ENCODE assay signal across 8 mouse cellular contexts in genomic region chr5:139378986-139379629, GRCm38 (mm10). TPM values are rescaled to one million over a fixed set of nuclear protein-coding genes. Genes with fewer than 3 reads are reported as not detected.
DNase-seq lines count a peak whose midpoint lies in the region; ATAC-seq and TF ChIP-seq lines count a peak whose summit lies in the region.

No protein-coding gene starts in this region.

- H3K27ac ChIP-seq in forebrain, postnatal 0 days (ENCODE audit: low read depth, low read length), result peak overlapping the region; percentile 35; the same call in 1 of the 2 replicates
- peak overlapping the region; percentile 14; the same call in 1 of the 2 replicates for H3K27ac ChIP-seq in hindbrain, embryonic 13.5 days
- H3K27ac ChIP-seq in neural tube, embryonic 12.5 days, result no peak overlapping the region

- H3K9me3 ChIP-seq in forebrain, postnatal 0 days (ENCODE audit: low read length), result no peaks in the 10 kb centered on the region
- H3K9me3 ChIP-seq in hindbrain, embryonic 13.5 days, result no peaks in the 10 kb centered on the region
- no peaks in the 10 kb centered on the region for H3K9me3 ChIP-seq in neural tube, embryonic 12.5 days

- no peak overlapping the region for H3K9ac ChIP-seq in forebrain, postnatal 0 days
- no peak overlapping the region for H3K9ac ChIP-seq in hindbrain, embryonic 13.5 days
- H3K9ac ChIP-seq in neural tube, embryonic 12.5 days, result 0 out of 2 replicates have a peak overlapping the region, but pooled peaks have one; percentile 13

- no peak for TF ChIP-seq CTCF in forebrain, postnatal 0 days (IDR thresholded peaks at IDR 0.05; ENCODE audit: low read depth)

- no peaks in the 10 kb centered on the region; the same call in 1 of the 2 replicates for H3K4me1 ChIP-seq in forebrain, postnatal 0 days (ENCODE audit: insufficient read depth)
- peaks cover 54% of the 10 kb centered on the region for H3K4me1 ChIP-seq in hindbrain, embryonic 13.5 days (replicated peaks)
- peaks cover 32% of the 10 kb centered on the region for H3K4me1 ChIP-seq in neural tube, embryonic 12.5 days

- no peak overlapping the region for H3K4me2 ChIP-seq in forebrain, postnatal 0 days (ENCODE audit: low read depth)
- H3K4me2 ChIP-seq in hindbrain, embryonic 13.5 days, result no peak overlapping the region
- no peak overlapping the region for H3K4me2 ChIP-seq in neural tube, embryonic 12.5 days (replicated peaks)

- H3K27me3 ChIP-seq in forebrain, postnatal 0 days (ENCODE audit: insufficient read depth, low read length), result no peaks in the 10 kb centered on the region
- no peaks in the 10 kb centered on the region for H3K27me3 ChIP-seq in hindbrain, embryonic 13.5 days
- H3K27me3 ChIP-seq in neural tube, embryonic 12.5 days (replicated peaks), result no peaks in the 10 kb centered on the region

- DNase-seq in urinary bladder, postnatal 25 days (ENCODE audit: low spot score), result peak; percentile 39
- DNase-seq in urinary bladder, adult 2 months (ENCODE audit: low spot score), result no peak
- peak; percentile 42 for DNase-seq in forebrain, postnatal 0 days
- DNase-seq in liver, result peak; percentile 62
- DNase-seq in left cerebral cortex, adult 18-20 months (ENCODE audit: low spot score in 2 of 2), result no peak

- no peaks in the 10 kb centered on the region for H3K36me3 ChIP-seq in forebrain, postnatal 0 days (ENCODE audit: insufficient read depth)
- H3K36me3 ChIP-seq in hindbrain, embryonic 13.5 days, result no peaks in the 10 kb centered on the region
- no peaks in the 10 kb centered on the region for H3K36me3 ChIP-seq in neural tube, embryonic 12.5 days

- ATAC-seq in forebrain, postnatal 0 days, result peak; percentile 34; the same call in 1 of the 2 replicates
- peak; percentile 31; the same call in 1 of the 2 replicates for ATAC-seq in hindbrain, embryonic 13.5 days (ENCODE audit: low FRiP score)
- no peak for ATAC-seq in neural tube, embryonic 12.5 days (ENCODE audit: low FRiP score, low read depth)
- ATAC-seq in megakaryocyte progenitor cell, adult 5-6 weeks (replicated peaks; ENCODE audit: poor library complexity), result no peak

- WGBS in forebrain, postnatal 0 days, result 63% methylated on average over 21 of the region's 21 CpGs
- 45% methylated on average over 21 of the region's 21 CpGs for WGBS in hindbrain, embryonic 13.5 days
- WGBS in neural tube, embryonic 12.5 days, result 62% methylated on average over 21 of the region's 21 CpGs

- H3K4me3 ChIP-seq in forebrain, postnatal 0 days (ENCODE audit: low read depth, low read length), result no peak overlapping the region
- H3K4me3 ChIP-seq in hindbrain, embryonic 13.5 days, result no peak overlapping the region
- no peak overlapping the region for H3K4me3 ChIP-seq in neural tube, embryonic 12.5 days

RNA-seq across cellular contexts. Expression of gene Gpr146, which starts 1.6 kb away (rescaled TPM):
- polyA plus RNA-seq in urinary bladder, adult 2 months (2012; rRNA removed), result 16.4 and 22.2 TPM in 2 replicates
- total RNA-seq in forebrain, postnatal 0 days (2014; rRNA removed), result 3.2 and 3.3 TPM in 2 replicates
- 2.4 and 2.8 TPM in 2 replicates for polyA plus RNA-seq in forebrain, postnatal 0 days (2015; fragmentation: Nextera tagmentation; extraction: Ambion mirVana)
- polyA plus RNA-seq in hindbrain, embryonic 13.5 days (2015; fragmentation: Nextera tagmentation; extraction: Ambion mirVana), result 1.6 and 2.4 TPM in 2 replicates
- polyA plus RNA-seq in neural tube, embryonic 12.5 days (2016; fragmentation: Nextera tagmentation; extraction: Ambion mirVana), result 1.9 and 2.3 TPM in 2 replicates
- total RNA-seq in megakaryocyte progenitor cell, adult 5-6 weeks (2015), result 6.0 and 6.3 TPM in 2 replicates
- total RNA-seq in megakaryocyte progenitor cell, adult 5-6 weeks (2017), result 5.7 and 6.7 TPM in 2 replicates
- total RNA-seq in left cerebral cortex, adult 18-20 months (2021), result 10 to 100 TPM; 10.6 to 13.0 TPM

RNA-seq across cellular contexts. Expression of gene C130050O18Rik, which starts 26.0 kb away (rescaled TPM):
- 0.65 and 0.96 TPM in 2 replicates for polyA plus RNA-seq in urinary bladder, adult 2 months (2012; rRNA removed)
- total RNA-seq in forebrain, postnatal 0 days (2014; rRNA removed), result not detected in 2 replicates
- polyA plus RNA-seq in forebrain, postnatal 0 days (2015; fragmentation: Nextera tagmentation; extraction: Ambion mirVana), result 0.13 TPM in 1 of 2 replicates, not detected in the other
- 0.13 and 0.22 TPM in 2 replicates for polyA plus RNA-seq in hindbrain, embryonic 13.5 days (2015; fragmentation: Nextera tagmentation; extraction: Ambion mirVana)
- 0.20 and 0.33 TPM in 2 replicates for polyA plus RNA-seq in neural tube, embryonic 12.5 days (2016; fragmentation: Nextera tagmentation; extraction: Ambion mirVana)
- total RNA-seq in megakaryocyte progenitor cell, adult 5-6 weeks (2015), result 1.8 and 2.3 TPM in 2 replicates
- total RNA-seq in megakaryocyte progenitor cell, adult 5-6 weeks (2017), result 1.3 and 2.1 TPM in 2 replicates
- under 1 TPM in 1 of 2 experiments, not detected in 1; 0.33 TPM for total RNA-seq in left cerebral cortex, adult 18-20 months (2021)

RNA-seq across cellular contexts. Expression of gene Cyp2w1, which starts 26.7 kb away (rescaled TPM):
- polyA plus RNA-seq in urinary bladder, adult 2 months (2012; rRNA removed), result not detected in 2 replicates
- total RNA-seq in forebrain, postnatal 0 days (2014; rRNA removed), result not detected in 2 replicates
- polyA plus RNA-seq in forebrain, postnatal 0 days (2015; fragmentation: Nextera tagmentation; extraction: Ambion mirVana), result not detected in 2 replicates
- not detected in 2 replicates for polyA plus RNA-seq in hindbrain, embryonic 13.5 days (2015; fragmentation: Nextera tagmentation; extraction: Ambion mirVana)
- 0.13 TPM in 1 of 2 replicates, not detected in the other for polyA plus RNA-seq in neural tube, embryonic 12.5 days (2016; fragmentation: Nextera tagmentation; extraction: Ambion mirVana)
- total RNA-seq in megakaryocyte progenitor cell, adult 5-6 weeks (2015), result not detected in 2 replicates
- total RNA-seq in megakaryocyte progenitor cell, adult 5-6 weeks (2017), result not detected in 2 replicates
- total RNA-seq in left cerebral cortex, adult 18-20 months (2021), result not detected

RNA-seq across cellular contexts. Expression of gene Cox19, which starts 27.9 kb away (rescaled TPM):
- polyA plus RNA-seq in urinary bladder, adult 2 months (2012; rRNA removed), result 45.3 and 52.4 TPM in 2 replicates
- total RNA-seq in forebrain, postnatal 0 days (2014; rRNA removed), result 108 and 109 TPM in 2 replicates
- polyA plus RNA-seq in forebrain, postnatal 0 days (2015; fragmentation: Nextera tagmentation; extraction: Ambion mirVana), result 85.7 and 91.1 TPM in 2 replicates
- polyA plus RNA-seq in hindbrain, embryonic 13.5 days (2015; fragmentation: Nextera tagmentation; extraction: Ambion mirVana), result 116 and 124 TPM in 2 replicates
- 124 and 127 TPM in 2 replicates for polyA plus RNA-seq in neural tube, embryonic 12.5 days (2016; fragmentation: Nextera tagmentation; extraction: Ambion mirVana)
- 30.3 and 32.1 TPM in 2 replicates for total RNA-seq in megakaryocyte progenitor cell, adult 5-6 weeks (2015)
- total RNA-seq in megakaryocyte progenitor cell, adult 5-6 weeks (2017), result 27.1 and 29.3 TPM in 2 replicates
- 10 to 100 TPM; 66.8 to 67.7 TPM for total RNA-seq in left cerebral cortex, adult 18-20 months (2021)

RNA-seq across cellular contexts. Expression of gene Gper1, which starts 43.8 kb away (rescaled TPM):
- 0.96 and 1.5 TPM in 2 replicates for polyA plus RNA-seq in urinary bladder, adult 2 months (2012; rRNA removed)
- 6.8 and 9.1 TPM in 2 replicates for total RNA-seq in forebrain, postnatal 0 days (2014; rRNA removed)
- polyA plus RNA-seq in forebrain, postnatal 0 days (2015; fragmentation: Nextera tagmentation; extraction: Ambion mirVana), result 6.8 and 8.1 TPM in 2 replicates
- polyA plus RNA-seq in hindbrain, embryonic 13.5 days (2015; fragmentation: Nextera tagmentation; extraction: Ambion mirVana), result 7.6 and 7.9 TPM in 2 replicates
- 7.2 and 7.8 TPM in 2 replicates for polyA plus RNA-seq in neural tube, embryonic 12.5 days (2016; fragmentation: Nextera tagmentation; extraction: Ambion mirVana)
- total RNA-seq in megakaryocyte progenitor cell, adult 5-6 weeks (2015), result not detected in 2 replicates
- total RNA-seq in megakaryocyte progenitor cell, adult 5-6 weeks (2017), result not detected in 2 replicates
- total RNA-seq in left cerebral cortex, adult 18-20 months (2021), result 1 to 10 TPM; 2.8 to 3.0 TPM

Comparison
In these comparisons a context has a peak if more than half of its experiments do, and no peak if none do; other contexts are left out.
1. DNase-seq: peak in urinary bladder, postnatal 25 days (single experiment), forebrain, postnatal 0 days (single experiment) and liver (single experiment); none in urinary bladder, adult 2 months (single experiment) and left cerebral cortex, adult 18-20 months (0 of 2).
2. ATAC-seq: peak in forebrain, postnatal 0 days (single experiment) and hindbrain, embryonic 13.5 days (single experiment); none in neural tube, embryonic 12.5 days (single experiment) and megakaryocyte progenitor cell, adult 5-6 weeks (single experiment).